Mouse (Mus musculus): Measurements from ENCODE around the gene Arv1. TPM values are rescaled to one million over a fixed set of nuclear protein-coding genes. Genes with fewer than 3 reads are reported as not detected.

The Arv1 gene
- polyA plus RNA-seq, 1 experiment, result 4.5 TPM

GRCm38 (mm10) chr8:124780236-124780635 lies 58.3 kb downstream of the Arv1 start:
- TF ChIP-seq CTCF (IDR thresholded peaks at IDR 0.05; ENCODE audit: low read depth, low read length), result no peak
- no peak for TF ChIP-seq POLR2A (IDR thresholded peaks at IDR 0.05; ENCODE audit: borderline replicate concordance, low read depth, low read length)
- Histone ChIP-seq H3K4me3 (ENCODE audit: insufficient read depth, low read length) (no peak overlapping the region), H3K27ac (ENCODE audit: insufficient read depth, low read depth, low read length) (no peak overlapping the region), H3K4me1 (ENCODE audit: control insufficient read depth, insufficient read depth, low read length) (peaks cover 14% of the 10 kb centered on the region)

DNA sequence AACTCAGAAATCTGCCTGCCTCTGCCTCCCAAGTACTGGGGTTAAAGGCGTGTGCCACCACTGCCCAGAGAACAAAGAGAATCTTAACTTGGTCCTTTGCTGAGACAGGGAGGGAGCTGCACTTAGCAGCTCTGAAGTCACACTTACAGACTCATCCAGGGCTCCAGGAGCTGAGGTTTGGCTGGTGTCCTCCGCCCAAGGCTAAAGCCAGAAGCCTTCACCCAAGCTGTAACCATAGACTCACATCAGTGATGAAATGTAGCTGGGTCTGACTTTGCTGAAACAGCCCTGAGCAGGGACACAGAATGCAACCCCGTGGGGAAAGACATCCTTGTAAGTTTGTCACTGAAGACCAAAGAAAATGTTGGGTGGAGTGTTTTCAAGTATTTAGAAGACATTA lies 60.5 kb downstream of the Arv1 start:
- Histone ChIP-seq H3K4me1 (ENCODE audit: control insufficient read depth, insufficient read depth, low read length) (peaks cover 12% of the 10 kb centered on the region), H3K27ac (ENCODE audit: insufficient read depth, low read depth, low read length) (no peak overlapping the region), H3K4me3 (ENCODE audit: insufficient read depth, low read length) (no peak overlapping the region)
- no peak for TF ChIP-seq CTCF (IDR thresholded peaks at IDR 0.05; ENCODE audit: low read depth, low read length)
- TF ChIP-seq POLR2A (IDR thresholded peaks at IDR 0.05; ENCODE audit: borderline replicate concordance, low read depth, low read length), result no peak

DNA sequence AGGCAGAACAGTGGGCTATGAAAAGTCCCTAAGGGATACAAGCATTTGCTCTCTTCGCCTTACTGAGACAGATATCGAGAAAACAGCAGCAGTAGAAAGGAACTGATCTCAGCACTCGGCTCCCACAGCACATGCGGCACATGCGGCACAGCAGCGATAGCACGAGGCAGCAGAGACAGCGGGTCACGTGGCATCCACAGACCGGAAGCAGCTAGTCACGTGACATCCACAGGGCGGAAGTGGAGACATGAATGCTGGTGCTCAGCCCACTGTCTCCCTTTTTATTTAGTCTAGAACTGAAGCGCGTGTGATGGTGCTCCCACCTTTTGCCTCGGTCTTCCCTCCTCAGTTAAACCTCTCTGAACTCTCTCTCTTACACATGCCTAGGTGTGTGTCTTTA lies 61.3 kb downstream of the Arv1 start:
- Histone ChIP-seq H3K4me1 (ENCODE audit: control insufficient read depth, insufficient read depth, low read length) (peaks cover 12% of the 10 kb centered on the region), H3K27ac (ENCODE audit: insufficient read depth, low read depth, low read length) (no peak overlapping the region), H3K4me3 (ENCODE audit: insufficient read depth, low read length) (no peak overlapping the region)
- TF ChIP-seq CTCF (IDR thresholded peaks at IDR 0.05; ENCODE audit: low read depth, low read length), result no peak
- TF ChIP-seq POLR2A (IDR thresholded peaks at IDR 0.05; ENCODE audit: borderline replicate concordance, low read depth, low read length), result no peak

Other genes with a start within 250 kb of the Arv1 start
- gene Cog2, start 201.4 kb upstream of the Arv1 start, polyA plus RNA-seq (2012; ENCODE audit: insufficient read depth, insufficient read length, missing spikeins), result 19.4 and 23.7 TPM in 2 replicates
- not detected in 2 replicates for gene Agt, start 152.4 kb upstream of the Arv1 start, polyA plus RNA-seq (2012; ENCODE audit: insufficient read depth, insufficient read length, missing spikeins)
- not detected in 2 replicates for gene Capn9, start 146.0 kb upstream of the Arv1 start, polyA plus RNA-seq (2012; ENCODE audit: insufficient read depth, insufficient read length, missing spikeins)
- gene 2310022B05Rik, start 58.8 kb upstream of the Arv1 start, polyA plus RNA-seq (2012; ENCODE audit: insufficient read depth, insufficient read length, missing spikeins), result 8.7 and 9.3 TPM in 2 replicates
- 30.6 and 33.5 TPM in 2 replicates for gene Ttc13, start 156 bp upstream of the Arv1 start, polyA plus RNA-seq (2012; ENCODE audit: insufficient read depth, insufficient read length, missing spikeins)
- gene Fam89a, start 29.7 kb downstream of the Arv1 start, polyA plus RNA-seq (2012; ENCODE audit: insufficient read depth, insufficient read length, missing spikeins), result not detected in 2 replicates
- 0.09 TPM in 1 of 2 replicates, not detected in the other for gene Trim67, start 71.0 kb downstream of the Arv1 start, polyA plus RNA-seq (2012; ENCODE audit: insufficient read depth, insufficient read length, missing spikeins)
- 33.4 and 34.6 TPM in 2 replicates for gene Gnpat, start 140.9 kb downstream of the Arv1 start, polyA plus RNA-seq (2012; ENCODE audit: insufficient read depth, insufficient read length, missing spikeins)
- 12.8 and 16.6 TPM in 2 replicates for gene 2810004N23Rik, start 141.0 kb downstream of the Arv1 start, polyA plus RNA-seq (2012; ENCODE audit: insufficient read depth, insufficient read length, missing spikeins)
- 11.8 and 12.4 TPM in 2 replicates for gene Exoc8, start 175.6 kb downstream of the Arv1 start, polyA plus RNA-seq (2012; ENCODE audit: insufficient read depth, insufficient read length, missing spikeins)
- 14.1 and 14.5 TPM in 2 replicates for gene Sprtn, start 175.7 kb downstream of the Arv1 start, polyA plus RNA-seq (2012; ENCODE audit: insufficient read depth, insufficient read length, missing spikeins)
- gene Egln1, start 227.2 kb downstream of the Arv1 start, polyA plus RNA-seq (2012; ENCODE audit: insufficient read depth, insufficient read length, missing spikeins), result 27.7 and 30.9 TPM in 2 replicates

Data from bone marrow macrophage, adult 2 months (primary cell).